Mouse (Mus musculus) frontal cortex, postnatal 10 days (tissue): Measurements from ENCODE around the gene Kdm5c.
"Not testable (repeated sequence)": the region's sequence is repeated elsewhere in the genome, so short reads cannot be mapped to it uniquely, and the experiment has no call there.

Experiments used
- DNase-seq, 2 experiments: peaks; one replicate each; pipeline ENCODE4 v3.0.0; 2022; ENCODE audit warnings: low spot score in 2 of 2, mixed read lengths in 1 of 2

The Kdm5c gene

GRCm38 (mm10) chrX:152232781-152233763 is at the start of gene Kdm5c:
TSS of gene Kdm5c (plus strand) at chrX:152233020.
- DNase-seq = peak; percentile 94 to 98

- DNase-seq = no peak
Measured at GRCm38 (mm10) chrX:152187151-152187550, 45.7 kb upstream of the Kdm5c start.

DNA sequence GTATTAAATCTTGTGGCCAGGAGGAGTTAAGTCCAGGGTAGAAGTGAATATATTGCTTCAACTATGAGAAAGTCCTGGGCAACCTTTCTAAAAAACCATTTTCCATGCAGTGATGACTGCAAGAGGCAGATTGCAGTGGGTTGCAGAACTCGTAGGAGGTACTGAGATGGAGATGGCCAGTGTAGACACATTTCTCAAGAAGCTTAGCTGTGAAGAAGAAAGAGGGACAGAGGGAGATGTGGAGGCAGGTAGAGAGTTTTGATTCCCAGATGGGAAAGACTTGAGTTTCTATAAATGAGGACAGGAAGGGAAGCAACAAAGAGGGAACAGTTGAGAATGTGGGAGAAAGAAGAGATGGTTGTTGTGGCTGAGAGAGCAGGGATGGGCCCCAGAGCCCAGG is 41.6 kb upstream of the Kdm5c start:
- no peak for DNase-seq

DNA sequence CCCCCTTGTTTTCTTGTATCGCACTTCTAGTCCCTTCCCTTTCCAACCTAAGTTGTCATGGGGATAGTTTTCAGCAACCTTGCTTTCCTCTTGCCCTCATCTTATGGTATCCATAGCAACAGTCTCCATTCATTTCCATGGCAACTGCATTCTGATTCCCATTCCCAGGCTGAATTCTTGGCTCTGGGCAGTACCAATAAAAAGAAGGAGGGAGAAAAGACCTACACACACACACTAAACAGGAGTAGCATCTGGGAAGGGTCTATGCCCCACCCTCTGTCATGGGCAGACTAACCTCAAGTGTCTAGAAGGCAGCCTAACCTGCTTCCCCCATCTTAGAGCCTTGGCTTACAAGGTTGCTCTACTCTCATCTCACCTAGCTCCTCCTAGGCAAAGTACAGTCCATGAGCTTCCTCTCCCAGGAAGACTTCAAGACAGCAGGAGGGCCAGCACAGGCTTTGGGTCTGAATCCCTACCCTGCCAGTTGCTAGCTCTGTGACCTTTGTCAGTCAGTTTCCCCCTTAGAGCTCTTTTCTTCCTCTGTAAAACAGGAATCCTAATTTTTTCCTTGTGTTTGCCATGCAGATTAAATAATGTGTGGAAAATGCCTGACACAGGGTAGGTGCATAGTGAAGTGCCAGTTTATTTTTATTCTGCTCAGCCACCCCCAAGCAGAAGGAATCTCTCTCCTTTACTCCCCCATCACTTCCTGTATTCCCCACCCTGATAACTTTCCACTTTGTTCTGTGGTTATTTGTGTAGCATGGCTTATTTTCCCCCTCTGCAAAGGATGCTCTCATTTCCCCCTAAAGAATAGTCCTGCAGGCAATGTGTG is 34.8 kb upstream of the Kdm5c start:
- no peak for DNase-seq

- DNase-seq = no peak
Measured at GRCm38 (mm10) chrX:152201737-152202421, 30.9 kb upstream of the Kdm5c start.

DNA sequence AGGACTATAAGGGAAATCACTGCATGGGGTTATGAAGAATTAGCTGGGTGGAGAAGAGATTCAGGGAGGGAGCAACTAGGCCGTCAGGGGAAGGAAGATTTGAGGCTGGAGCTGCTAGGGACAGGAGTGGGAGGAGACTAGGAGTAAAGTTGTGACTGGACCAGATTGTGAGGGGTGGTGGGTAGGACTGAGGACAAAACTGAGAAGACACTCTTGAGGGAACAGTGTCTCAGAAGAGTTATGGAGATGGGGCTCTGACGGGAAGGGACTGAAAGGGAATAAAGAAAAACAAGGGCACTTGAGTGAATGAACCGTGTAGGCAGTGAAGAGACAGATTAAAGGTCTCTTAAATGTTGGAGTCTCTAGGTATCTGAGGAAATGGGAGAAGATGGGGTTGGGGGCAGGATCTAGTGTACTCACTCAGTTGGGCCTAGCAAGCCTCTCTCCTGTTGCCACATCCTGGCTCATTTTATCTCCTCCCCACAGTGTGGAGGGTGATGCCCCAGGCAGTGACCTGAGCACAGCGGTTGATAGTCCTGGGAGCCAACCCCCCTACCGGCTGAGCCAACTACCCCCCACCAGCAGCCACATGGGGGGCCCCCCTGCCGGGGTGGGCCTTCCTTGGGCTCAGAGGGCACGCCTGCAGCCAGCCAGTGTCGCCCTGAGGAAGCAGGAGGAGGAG is 30.3 kb upstream of the Kdm5c start:
- no peak for DNase-seq

GRCm38 (mm10) chrX:152203247-152203646 is 29.6 kb upstream of the Kdm5c start:
- no peak for DNase-seq

- DNase-seq = no peak
Measured at GRCm38 (mm10) chrX:152205486-152205885, 27.3 kb upstream of the Kdm5c start.

DNA sequence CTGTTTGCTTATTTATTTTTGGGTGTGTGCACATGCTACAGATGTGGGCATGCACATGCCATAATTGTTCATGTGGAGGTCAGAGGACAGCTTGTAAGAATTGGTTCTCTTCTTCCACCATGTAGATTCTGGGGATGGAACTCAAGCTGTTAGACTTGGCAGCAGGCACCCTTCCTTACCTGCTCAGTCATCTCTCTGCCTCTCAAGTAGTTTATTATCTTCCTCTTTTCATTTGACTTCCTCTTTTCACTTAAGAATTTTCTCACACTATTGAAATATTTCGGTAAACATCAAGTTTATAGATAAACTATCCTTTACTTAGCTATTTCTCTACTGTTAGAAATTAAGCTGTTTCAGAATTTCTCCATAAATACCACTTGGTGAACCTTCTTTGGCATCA is 18.1 kb upstream of the Kdm5c start:
- DNase-seq = no peak

DNA sequence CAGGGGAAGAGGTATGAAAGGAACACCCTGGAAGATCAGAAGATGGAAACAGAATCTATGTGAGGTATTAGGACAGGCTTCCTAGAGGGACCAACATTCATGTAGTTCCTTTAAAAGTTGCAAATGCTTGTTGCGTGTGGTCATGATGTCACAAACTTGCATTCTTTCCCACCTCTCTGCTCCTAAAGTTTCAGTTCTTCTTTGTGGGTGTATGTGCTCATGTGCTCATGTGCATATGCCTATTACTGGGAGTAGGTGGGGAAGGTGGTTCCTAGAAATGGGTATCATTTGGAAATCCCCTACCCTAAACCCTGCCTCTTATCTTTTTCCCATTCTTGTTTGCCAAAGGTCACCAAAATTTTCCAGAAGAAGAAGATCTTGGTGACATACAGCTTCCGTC is 14.3 kb upstream of the Kdm5c start:
- no peak for DNase-seq

- no peak for DNase-seq
Measured at GRCm38 (mm10) chrX:152221721-152222120, 11.1 kb upstream of the Kdm5c start.

GRCm38 (mm10) chrX:152222226-152222625 is 10.6 kb upstream of the Kdm5c start:
- DNase-seq = no peak

DNA sequence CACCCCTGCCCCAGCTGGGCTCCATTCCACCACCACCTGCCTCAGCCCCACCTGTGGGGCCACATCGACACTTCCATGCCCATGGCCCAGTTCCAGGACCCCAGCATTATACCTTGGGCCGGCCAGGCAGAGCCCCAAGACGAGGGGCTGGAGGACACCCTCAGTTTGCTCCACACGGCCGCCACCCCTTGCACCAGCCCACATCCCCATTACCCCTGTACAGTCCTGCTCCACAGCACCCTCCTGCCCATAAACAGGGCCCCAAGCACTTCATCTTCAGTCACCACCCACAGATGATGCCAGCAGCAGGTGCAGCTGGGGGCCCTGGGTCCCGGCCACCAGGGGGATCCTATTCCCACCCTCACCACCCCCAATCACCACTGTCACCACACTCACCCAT is 9.5 kb upstream of the Kdm5c start:
- DNase-seq = no peak

- no peak for DNase-seq
Measured at GRCm38 (mm10) chrX:152224280-152224679, 8.5 kb upstream of the Kdm5c start.

- no peak for DNase-seq
Measured at GRCm38 (mm10) chrX:152234125-152234524, 1.3 kb downstream of the Kdm5c start.

DNA sequence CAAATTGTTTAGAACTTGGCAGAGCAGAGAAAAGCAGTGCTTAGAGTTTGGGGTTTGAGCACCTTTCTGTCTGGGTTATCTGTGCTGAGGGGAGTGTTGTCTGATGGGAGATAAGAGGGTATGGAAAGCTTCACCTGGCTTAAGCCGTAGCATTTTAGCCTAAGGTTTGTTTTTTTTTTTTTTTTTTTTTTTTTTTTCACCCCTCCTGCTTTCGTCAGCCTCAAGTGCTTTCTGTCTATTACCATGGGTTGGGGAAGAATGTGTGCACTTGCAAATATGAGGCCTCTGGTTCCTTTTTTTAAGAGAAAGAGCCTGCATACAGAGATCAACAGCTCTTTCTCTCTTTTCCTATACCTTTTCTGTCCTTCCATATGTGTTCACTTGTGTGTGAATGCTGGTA is 2.9 kb downstream of the Kdm5c start:
- DNase-seq = no peak

- DNase-seq = not testable (repeated sequence)
Measured at GRCm38 (mm10) chrX:152243140-152243539, 10.3 kb downstream of the Kdm5c start.

- DNase-seq = no peak
Measured at GRCm38 (mm10) chrX:152244492-152245189, 11.8 kb downstream of the Kdm5c start.

- DNase-seq = no peak
Measured at GRCm38 (mm10) chrX:152271189-152271588, 38.4 kb downstream of the Kdm5c start.

DNA sequence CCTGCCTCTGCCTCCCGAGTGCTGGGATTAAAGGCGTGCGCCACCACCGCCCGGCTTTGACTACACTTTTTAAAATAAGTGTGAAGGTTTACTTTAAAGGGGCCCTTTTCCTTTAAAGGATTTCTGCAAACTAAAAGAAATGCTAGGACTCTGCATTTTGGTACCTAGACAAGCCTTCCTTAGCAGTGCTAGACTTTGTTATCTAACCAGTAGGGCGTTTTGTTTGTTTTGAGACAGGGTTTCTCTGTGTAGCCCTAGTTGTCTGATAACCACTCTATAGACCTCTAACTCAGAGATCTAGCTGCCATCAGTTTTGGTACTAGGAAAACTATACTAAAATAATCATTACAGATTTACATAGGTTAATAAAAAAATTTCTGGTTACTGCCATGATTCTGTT is 46.6 kb downstream of the Kdm5c start:
- DNase-seq = no peak

DNA sequence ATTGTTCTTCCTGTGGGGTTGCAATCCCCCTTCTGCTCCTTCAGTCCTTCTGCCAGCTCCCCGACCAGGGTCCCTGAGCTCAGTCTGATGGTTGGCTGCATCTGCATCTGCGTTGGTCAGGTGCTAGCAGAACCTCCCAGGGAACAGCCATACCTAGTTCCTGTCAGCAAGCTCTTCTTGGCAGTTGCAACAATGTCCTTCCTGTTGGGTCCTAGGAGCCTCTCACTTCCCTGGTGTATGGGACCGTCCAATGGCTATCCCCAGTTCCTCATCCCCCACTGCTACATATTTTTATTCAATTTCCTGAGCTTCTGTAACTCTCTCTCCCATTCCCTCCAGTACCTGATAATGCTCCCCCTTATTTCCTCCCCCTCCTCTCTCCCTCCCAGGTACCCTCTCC is 51.9 kb downstream of the Kdm5c start:
- DNase-seq = no peak
